Mouse (Mus musculus): ENCODE measurements around the gene Wdr20.

Gene Wdr20

GRCm38 (mm10) chr12:110782278-110782677 is 44.5 kb downstream of the Wdr20 start:
- DNase-seq, result no peak

- DNase-seq, result no peak
These were observed 46.5 kb downstream of the Wdr20 start for GRCm38 (mm10) chr12:110784211-110784610.

GRCm38 (mm10) chr12:110786243-110786642 is 48.5 kb downstream of the Wdr20 start:
- DNase-seq, result no peak

DNA sequence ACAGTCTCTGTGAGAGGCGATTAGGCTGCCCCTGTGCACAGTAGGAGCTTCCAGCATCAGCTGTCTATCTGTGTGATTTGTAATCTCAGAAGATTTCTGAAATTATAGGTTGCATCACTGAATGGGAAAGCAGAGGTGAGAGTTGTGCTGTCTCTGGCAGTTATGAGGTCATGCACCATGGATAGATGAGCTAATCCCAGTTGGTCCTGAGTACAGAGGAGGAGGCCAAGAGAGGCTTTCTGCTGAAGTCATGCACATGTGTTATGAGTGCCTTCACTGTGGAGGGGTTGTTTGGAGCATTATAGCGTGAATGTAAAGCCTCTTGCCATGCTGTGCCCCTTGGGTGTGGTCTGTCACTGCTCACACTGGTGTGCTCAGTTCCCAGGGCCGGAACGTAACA is 52.8 kb downstream of the Wdr20 start:
- DNase-seq, result no peak

DNA sequence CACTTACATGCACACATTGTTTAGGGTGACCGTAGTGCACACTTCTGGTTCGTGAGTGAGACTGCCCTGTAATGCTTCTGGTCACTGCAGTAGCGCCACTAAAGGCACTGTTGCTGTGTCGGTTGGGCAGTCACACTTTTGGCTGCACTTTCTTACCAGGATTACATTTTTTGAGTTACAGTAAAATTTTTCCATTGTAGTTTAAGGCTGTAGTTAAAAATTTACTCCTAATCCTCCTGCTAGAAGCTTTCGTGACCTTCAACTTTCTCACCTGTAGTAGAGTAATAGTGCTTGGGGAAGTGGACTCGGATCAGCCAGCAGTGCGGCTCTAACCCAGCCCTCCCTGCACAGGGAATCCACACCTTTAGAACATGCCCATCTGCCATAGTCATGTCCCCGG is 53.3 kb downstream of the Wdr20 start:
- no peak for DNase-seq

DNA sequence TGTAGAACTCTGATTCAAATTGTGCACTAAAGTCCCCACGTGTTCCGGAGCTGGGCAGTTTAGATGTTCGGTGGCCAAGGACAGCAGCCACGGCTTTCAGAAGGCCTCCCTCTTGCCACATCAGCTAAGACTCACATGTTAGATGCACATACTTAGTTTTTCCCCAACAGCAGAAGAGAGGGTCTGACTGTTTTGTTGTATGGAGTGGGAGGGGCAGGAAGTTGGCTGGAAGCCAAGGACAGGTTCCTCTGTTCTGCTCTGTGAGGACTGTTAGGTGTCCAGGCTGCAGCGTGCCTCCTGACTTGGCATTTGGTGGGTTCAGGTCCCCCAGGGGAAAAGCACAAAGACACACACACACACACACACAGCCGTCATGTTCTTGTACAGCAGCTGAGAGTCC is 57.3 kb downstream of the Wdr20 start:
- DNase-seq, result no peak

- no peak for DNase-seq
These were observed 59.0 kb downstream of the Wdr20 start for GRCm38 (mm10) chr12:110796748-110797147.

GRCm38 (mm10) chr12:110797202-110797601 is 59.5 kb downstream of the Wdr20 start:
- DNase-seq, result no peak

DNA sequence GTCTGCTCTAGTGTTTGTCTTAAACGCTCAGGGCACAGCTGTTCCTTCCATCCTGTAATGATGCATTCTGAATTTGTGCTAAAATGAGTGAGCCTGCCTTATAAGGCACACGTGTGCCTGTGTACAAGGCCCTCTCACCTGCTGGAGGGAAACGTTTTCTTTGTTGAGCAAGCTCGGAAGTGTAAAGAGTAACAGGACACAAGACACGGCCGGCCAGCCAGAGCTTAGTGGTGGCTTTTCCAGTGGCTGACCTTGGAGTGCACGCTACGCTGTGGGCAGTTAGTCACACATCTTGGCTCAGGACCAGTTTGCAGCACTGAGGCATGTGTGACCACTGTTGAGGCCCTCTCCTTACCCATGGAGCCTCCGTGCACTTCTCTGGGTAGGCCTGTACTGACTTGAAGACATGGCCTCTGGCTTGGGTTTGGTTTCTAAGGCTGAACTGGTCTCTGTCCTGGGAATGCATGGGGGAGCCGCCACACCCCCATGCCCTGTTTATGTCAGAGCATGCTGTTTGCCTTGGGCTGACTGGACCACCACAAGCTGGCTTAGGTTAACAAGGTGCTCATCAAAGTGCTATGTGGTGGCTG is 60.2 kb downstream of the Wdr20 start:
- no peak for DNase-seq

- no peak for DNase-seq
These were observed 61.5 kb downstream of the Wdr20 start for GRCm38 (mm10) chr12:110799226-110799625.

DNA sequence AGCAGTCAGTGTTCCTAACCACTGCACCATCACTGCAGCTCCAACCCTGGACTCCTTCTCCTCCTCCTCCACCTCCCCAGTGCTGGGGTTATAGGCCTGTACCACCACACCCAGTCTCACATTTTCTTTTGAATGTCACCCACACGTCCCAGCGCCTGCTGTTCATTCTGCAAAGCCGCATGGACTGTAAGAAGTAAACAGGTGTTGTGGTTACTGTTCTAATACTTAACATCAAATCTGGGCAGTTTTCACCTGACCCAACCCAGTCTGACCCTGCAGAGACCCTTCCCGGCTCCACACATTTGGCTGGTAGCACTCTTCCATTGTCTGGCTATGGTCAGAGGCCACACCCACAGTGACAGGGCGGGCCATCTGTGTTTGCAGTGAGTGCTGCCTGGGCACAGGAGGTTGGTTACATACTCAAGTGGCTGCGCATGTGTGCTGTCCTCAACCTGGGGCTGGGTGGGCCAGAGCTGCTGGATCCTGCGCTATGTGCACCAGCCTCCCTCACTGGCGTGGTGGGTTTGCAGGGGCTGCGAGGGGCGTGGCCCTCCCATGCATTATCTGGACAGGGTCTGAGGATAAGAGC is 64.2 kb downstream of the Wdr20 start:
- no peak for DNase-seq

DNA sequence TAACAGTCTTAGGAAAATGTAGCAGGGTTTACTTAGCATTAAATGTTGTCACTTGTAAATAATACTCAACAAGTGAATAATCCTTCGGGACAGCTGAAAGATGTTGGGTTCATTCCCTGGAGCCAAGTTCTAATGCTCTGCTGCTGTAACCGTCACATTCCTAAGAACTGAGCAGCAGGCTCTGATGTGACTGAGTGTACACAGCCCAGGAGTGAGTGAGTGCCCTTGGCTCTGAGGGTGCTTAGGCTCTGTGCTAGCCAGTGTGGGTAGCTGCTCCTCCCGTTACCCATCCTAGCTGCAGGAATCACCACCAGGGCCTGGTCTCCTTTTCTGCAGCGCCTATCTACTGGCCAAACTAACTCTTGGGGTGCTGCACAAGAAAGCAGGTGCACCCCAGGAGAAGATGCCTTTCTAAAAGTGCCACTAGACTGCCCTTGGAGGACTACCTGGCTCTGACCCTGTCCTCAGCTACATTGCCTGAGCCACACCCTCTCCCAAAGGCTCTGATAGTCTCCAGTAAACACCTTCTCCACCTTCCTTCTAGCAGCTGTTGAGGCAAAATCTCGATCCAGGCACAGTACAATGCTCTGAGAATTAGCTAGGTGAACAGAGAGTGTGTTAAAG is 65.0 kb downstream of the Wdr20 start:
- no peak for DNase-seq

GRCm38 (mm10) chr12:110804261-110804660 is 66.5 kb downstream of the Wdr20 start:
- peak; percentile 26 for DNase-seq

DNA sequence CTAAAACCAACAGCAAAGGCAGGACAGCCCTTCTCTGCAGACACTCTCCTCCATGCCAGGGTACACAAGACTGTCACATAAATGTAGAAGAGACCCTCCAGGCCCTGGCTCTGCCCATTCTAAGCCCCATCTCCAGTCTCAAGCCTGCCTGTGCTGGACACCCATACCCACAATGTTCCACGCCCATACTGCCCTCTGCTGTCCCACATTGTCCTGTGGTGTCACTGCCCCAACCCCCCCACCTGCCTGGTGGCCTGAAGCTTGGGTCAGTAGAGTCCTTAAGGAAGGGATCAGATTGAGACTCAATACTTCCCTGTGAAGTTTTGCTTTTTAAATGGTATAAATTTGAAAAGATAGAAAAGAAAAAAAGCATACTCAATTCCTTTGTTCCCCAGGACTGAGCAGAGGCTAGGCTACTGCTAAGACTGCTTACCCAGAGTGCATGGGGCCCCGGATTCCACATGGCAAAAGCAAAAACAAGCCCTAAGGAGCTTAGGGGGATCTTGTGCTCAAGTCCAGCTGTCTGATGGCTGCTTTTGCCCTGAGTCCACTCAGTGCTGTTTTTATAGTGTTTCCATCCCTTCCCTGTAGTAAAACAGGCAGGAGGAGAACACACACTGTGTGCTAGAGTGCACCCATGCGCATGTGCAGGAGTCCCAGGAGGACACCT is 68.7 kb downstream of the Wdr20 start:
- no peak for DNase-seq

- no peak for DNase-seq
These were observed 70.7 kb downstream of the Wdr20 start for GRCm38 (mm10) chr12:110808430-110808829.

DNA sequence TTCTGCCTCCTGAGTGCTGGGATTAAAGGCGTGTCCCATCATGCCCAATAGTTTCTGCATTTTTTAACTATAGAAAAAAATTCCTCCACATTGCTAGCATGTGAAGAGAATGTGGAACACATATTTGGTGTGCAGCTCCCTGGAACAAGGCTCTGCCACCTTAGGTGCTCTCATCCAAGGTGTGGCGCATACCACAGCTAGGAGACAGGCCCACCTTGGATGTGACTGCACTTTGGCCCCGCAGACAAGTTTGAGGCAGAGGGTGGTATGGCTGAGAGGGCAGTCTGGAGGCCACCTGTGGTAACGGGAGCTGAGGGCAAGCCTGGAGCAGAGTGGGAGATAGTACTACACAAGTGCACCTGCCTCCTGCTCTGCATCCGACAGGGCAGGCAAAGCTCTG is 71.1 kb downstream of the Wdr20 start:
- DNase-seq, result no peak

DNA sequence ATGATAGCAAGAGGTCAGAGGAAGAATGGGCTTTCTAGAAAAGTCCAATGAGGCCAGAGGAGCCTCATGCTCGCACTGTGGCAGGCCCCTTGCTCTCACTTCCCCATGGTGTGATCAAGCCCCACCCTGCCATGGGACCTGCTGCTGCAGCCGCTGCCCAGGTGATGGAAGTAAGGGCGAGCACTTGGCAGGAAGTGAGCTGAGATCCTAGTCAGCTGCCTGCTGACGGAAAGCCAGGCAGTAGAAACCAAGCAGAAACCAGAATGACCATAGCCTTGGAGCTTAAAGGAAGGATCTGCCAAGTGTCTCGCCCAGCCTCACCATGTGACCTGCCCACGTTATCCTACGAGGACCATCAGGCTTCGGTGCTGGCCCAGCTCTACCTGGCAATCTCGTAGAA is 75.4 kb downstream of the Wdr20 start:
- DNase-seq, result no peak

DNA sequence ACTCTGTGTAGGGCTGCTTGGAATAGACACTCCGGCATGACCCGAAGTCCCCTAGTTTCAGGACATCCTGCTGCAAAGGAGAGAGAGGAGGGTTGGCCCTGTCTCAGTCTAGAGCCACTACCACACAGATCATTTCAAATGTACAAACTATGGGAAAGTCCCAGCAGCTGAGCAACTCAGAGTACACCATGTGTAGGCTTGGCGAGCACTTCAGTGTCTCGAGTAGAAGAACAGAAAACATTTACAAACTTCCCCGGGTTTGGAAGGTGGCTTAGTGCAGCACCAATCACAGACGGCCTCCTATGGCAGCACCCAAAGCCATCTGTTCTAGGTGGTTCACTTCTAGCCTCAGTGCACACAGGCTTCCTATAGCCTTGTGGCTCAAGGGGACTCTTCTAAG is 75.9 kb downstream of the Wdr20 start:
- DNase-seq, result no peak

DNA sequence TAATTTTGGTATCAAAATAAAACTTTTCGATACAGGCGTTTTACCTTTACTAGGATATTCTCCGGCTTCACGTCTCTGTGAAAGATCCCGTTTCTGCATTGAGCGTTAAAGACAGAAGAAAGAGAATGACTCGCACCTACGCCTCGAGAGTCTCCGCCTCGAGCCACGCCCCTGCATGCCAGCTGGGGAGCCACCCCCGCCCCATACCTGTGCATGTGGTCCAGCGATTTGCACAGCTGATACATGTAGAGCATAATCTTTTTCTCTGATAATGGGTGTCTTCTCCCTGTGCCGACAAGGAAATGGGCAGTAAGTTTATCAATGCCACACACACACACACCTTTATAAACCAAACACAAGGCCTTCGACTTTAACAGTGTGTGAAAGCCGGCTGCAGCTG is 77.2 kb downstream of the Wdr20 start:
- no peak for DNase-seq

DNA sequence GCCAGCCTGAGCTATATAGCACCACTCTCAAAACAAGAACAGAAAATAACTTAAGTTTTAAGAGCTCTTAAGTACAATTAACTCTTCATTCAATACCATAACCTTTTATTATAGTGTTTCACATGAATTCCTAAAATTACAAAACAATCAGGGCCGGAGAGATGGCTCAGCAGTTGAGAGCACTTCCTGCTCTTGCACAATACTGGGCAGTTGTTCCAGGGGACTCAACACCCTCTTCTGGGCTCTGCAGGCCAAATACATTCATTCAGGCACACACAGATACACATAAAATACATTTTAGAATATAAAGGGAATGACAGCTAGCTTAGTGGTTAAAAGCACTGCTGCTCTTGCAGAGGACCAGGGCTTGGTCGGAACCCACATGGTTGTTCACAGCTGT is 79.1 kb downstream of the Wdr20 start:
- no peak for DNase-seq

DNA sequence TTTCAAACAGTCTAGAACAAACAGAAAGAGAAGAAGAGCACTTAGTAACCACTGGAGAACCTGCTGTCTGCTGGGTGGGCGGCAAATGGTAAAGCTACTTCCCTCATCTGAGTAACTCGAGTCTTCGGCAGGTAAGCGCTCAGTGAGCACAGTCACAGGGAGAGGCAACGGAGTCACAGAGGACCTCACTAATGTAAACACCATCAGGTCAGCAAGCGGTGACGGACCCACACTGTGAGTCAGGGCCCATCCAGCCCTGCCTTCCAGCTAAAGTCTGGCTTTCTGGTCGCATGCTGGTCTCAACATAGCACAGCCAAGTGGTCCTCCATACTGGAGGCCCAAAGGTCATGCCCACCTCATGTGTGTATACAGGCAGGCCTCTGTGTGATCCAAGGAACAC is 81.6 kb downstream of the Wdr20 start:
- no peak for DNase-seq

- no peak for DNase-seq
These were observed 84.0 kb downstream of the Wdr20 start for GRCm38 (mm10) chr12:110821787-110822186.

DNA sequence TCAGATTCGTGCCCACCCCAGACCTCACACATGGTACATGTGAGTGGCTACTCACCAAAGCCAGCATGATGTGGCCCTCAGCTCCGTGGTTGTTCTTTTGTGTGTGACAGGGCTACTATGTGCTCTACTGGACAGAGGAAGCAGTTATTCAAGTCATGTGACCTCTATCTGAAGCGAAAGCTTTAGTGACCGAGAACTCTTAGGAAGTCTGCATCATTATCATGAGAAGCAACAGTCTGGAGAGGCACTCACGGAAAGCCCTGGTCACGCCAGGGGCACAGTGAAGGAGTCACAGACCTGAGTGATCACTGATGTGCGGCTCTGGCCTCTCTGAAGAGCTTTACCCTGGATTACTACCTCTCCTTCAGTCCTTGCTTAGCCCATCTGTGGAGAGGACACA is 84.6 kb downstream of the Wdr20 start:
- no peak for DNase-seq

DNA sequence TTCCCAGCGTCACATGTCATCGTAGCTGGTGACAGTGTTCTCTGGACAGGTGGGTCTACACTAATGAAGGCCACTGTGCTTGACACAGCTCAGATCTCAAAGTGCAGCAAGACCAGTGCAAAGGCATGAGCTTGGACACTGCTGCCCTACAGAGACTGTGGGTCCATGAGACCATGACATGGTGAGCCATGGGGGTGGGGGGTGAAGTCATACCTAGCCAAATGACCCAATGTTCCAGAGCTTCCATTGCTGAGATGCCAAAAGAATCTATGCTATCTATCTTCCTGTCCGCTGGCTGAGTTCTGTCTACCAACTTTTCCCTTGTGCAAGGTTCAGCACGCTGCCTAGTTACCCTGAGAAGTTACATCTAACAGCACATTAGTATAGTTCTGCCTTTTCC is 91.2 kb downstream of the Wdr20 start:
- no peak for DNase-seq
